Mouse (Mus musculus): ENCODE results near the gene Unc5c. TPM values are rescaled to one million over a fixed set of nuclear protein-coding genes. Genes with fewer than 3 reads are reported as not detected.

The Unc5c gene
- total and polyA plus RNA-seq, 3 experiments: not detected

- TF ChIP-seq CTCF (IDR thresholded peaks at IDR 0.05 in 2 of 3, conservative IDR thresholded peaks at IDR 0.05 in 1 of 3; ENCODE audit: control insufficient read depth in 1 of 3, insufficient read depth in 1 of 3, low read depth in 2 of 3, low read length in 3 of 3, poor library complexity in 1 of 3, severe bottlenecking in 1 of 3) (no peak), USF1 (IDR thresholded peaks at IDR 0.05; ENCODE audit: low read depth, low read length) (no peak), ELF1 (IDR thresholded peaks at IDR 0.05; ENCODE audit: low read depth, low read length) (no peak), RCOR1 (IDR thresholded peaks at IDR 0.05; ENCODE audit: low read depth, low read length) (no peak), SMC3 (IDR thresholded peaks at IDR 0.05; ENCODE audit: low read depth, low read length) (no peak), GATA1 (IDR thresholded peaks at IDR 0.05; ENCODE audit: low read depth, low read length) (no peak), RAD21 (IDR thresholded peaks at IDR 0.05; ENCODE audit: low read depth, low read length) (no peak), MAZ (IDR thresholded peaks at IDR 0.05; ENCODE audit: low read depth, low read length) (no peak), TAL1 (IDR thresholded peaks at IDR 0.05; ENCODE audit: low read length) (no peak), E2F4 (IDR thresholded peaks at IDR 0.05; ENCODE audit: borderline replicate concordance, low read depth, low read length) (no peak), MYC (IDR thresholded peaks at IDR 0.05; ENCODE audit: low read depth, low read length) (no peak), EP300 (IDR thresholded peaks at IDR 0.05; ENCODE audit: low read depth in 1 of 2, low read length in 2 of 2) (no peak), ZKSCAN1 (IDR thresholded peaks at IDR 0.05; ENCODE audit: low read depth, low read length) (no peak), JUND (IDR thresholded peaks at IDR 0.05; ENCODE audit: low read depth, low read length) (no peak), TBP (IDR thresholded peaks at IDR 0.05; ENCODE audit: low read depth, low read length) (no peak), HCFC1 (IDR thresholded peaks at IDR 0.05; ENCODE audit: low read depth, low read length) (no peak)
Observed at GRCm38 (mm10) chr3:141483665-141484431, 18.8 kb downstream of the Unc5c start.

GRCm38 (mm10) chr3:141485218-141485617, 20.2 kb downstream of the Unc5c start:
- no peaks in the 10 kb centered on the region for H3K79me2 ChIP-seq (ENCODE audit: control insufficient read depth, insufficient read depth, low read length, poor library complexity)
- H3K27ac ChIP-seq (ENCODE audit: control insufficient read depth, low read depth, low read length): no peak overlapping the region
- no peak for TF ChIP-seq CHD2 (IDR thresholded peaks at IDR 0.05; ENCODE audit: low read length)
- TF ChIP-seq TBP (IDR thresholded peaks at IDR 0.05; ENCODE audit: low read depth, low read length): no peak
- TF ChIP-seq ZMIZ1 (IDR thresholded peaks at IDR 0.05; ENCODE audit: low read depth, low read length): no peak
- no peak for TF ChIP-seq UBTF (IDR thresholded peaks at IDR 0.05; ENCODE audit: borderline replicate concordance, insufficient read depth, low read depth, low read length)
- TF ChIP-seq USF1 (IDR thresholded peaks at IDR 0.05; ENCODE audit: low read depth, low read length): no peak
- TF ChIP-seq TAL1 (IDR thresholded peaks at IDR 0.05; ENCODE audit: low read length): no peak
- no peak for TF ChIP-seq TCF12 (IDR thresholded peaks at IDR 0.05; ENCODE audit: low read depth, low read length)
- TF ChIP-seq NELFE (IDR thresholded peaks at IDR 0.05; ENCODE audit: low read depth, low read length): no peak
- no peak for TF ChIP-seq HCFC1 (IDR thresholded peaks at IDR 0.05; ENCODE audit: low read depth, low read length)
- no peak for TF ChIP-seq ZC3H11A (IDR thresholded peaks at IDR 0.05; ENCODE audit: low read depth, low read length)
- TF ChIP-seq SIN3A (IDR thresholded peaks at IDR 0.05; ENCODE audit: low read length): no peak
- no peak for TF ChIP-seq NRF1 (IDR thresholded peaks at IDR 0.05; ENCODE audit: insufficient read depth, low read depth, low read length, poor library complexity, severe bottlenecking)
- DNase-seq (ENCODE audit: low read depth, low spot score): no peak
- no peaks in the 10 kb centered on the region for H3K9me3 ChIP-seq (replicated peaks; ENCODE audit: insufficient read depth, low read length)
- no peaks in the 10 kb centered on the region; a peak in 3 of 4 replicates for H3K4me1 ChIP-seq (ENCODE audit: control insufficient read depth in 1 of 2, insufficient read depth in 2 of 2, low read length in 2 of 2)
- H3K9ac ChIP-seq (ENCODE audit: control insufficient read depth, low read depth, low read length, poor library complexity, severe bottlenecking): no peak overlapping the region
- no peak overlapping the region for H3K4me3 ChIP-seq (ENCODE audit: control insufficient read depth in 1 of 2, insufficient read depth in 1 of 2, low read depth in 2 of 2, low read length in 2 of 2)
- no peaks in the 10 kb centered on the region for H3K27me3 ChIP-seq (ENCODE audit: control insufficient read depth in 1 of 2, insufficient read depth in 2 of 2, low read length in 2 of 2)
- peaks cover 0 to 4% of the 10 kb centered on the region in 2 experiments; a peak in 2 of 4 replicates for H3K36me3 ChIP-seq (ENCODE audit: control insufficient read depth in 1 of 2, insufficient read depth in 2 of 2, low read length in 2 of 2)

More at GRCm38 (mm10) chr3:141483665-141484431, 18.8 kb downstream of the Unc5c start:
- H3K9me3 ChIP-seq (replicated peaks; ENCODE audit: insufficient read depth, low read length): no peaks in the 10 kb centered on the region
- H3K4me1 ChIP-seq (ENCODE audit: control insufficient read depth in 1 of 2, insufficient read depth in 2 of 2, low read length in 2 of 2): no peaks in the 10 kb centered on the region; a peak in 3 of 4 replicates
- no peak overlapping the region for H3K27ac ChIP-seq (ENCODE audit: control insufficient read depth, low read depth, low read length)
- no peak overlapping the region for H3K4me3 ChIP-seq (ENCODE audit: control insufficient read depth in 1 of 2, insufficient read depth in 1 of 2, low read depth in 2 of 2, low read length in 2 of 2)
- peak; percentile 36 for DNase-seq (ENCODE audit: low read depth, low spot score)
- H3K36me3 ChIP-seq (ENCODE audit: control insufficient read depth in 1 of 2, insufficient read depth in 2 of 2, low read length in 2 of 2): peaks cover 0 to 4% of the 10 kb centered on the region in 2 experiments; a peak in 2 of 4 replicates
- no peak overlapping the region for H3K9ac ChIP-seq (ENCODE audit: control insufficient read depth, low read depth, low read length, poor library complexity, severe bottlenecking)
- no peaks in the 10 kb centered on the region for H3K79me2 ChIP-seq (ENCODE audit: control insufficient read depth, insufficient read depth, low read length, poor library complexity)
- no peaks in the 10 kb centered on the region for H3K27me3 ChIP-seq (ENCODE audit: control insufficient read depth in 1 of 2, insufficient read depth in 2 of 2, low read length in 2 of 2)
